Mouse (Mus musculus): Measurements from ENCODE around the gene Shisal2b.

The Shisal2b gene

DNA sequence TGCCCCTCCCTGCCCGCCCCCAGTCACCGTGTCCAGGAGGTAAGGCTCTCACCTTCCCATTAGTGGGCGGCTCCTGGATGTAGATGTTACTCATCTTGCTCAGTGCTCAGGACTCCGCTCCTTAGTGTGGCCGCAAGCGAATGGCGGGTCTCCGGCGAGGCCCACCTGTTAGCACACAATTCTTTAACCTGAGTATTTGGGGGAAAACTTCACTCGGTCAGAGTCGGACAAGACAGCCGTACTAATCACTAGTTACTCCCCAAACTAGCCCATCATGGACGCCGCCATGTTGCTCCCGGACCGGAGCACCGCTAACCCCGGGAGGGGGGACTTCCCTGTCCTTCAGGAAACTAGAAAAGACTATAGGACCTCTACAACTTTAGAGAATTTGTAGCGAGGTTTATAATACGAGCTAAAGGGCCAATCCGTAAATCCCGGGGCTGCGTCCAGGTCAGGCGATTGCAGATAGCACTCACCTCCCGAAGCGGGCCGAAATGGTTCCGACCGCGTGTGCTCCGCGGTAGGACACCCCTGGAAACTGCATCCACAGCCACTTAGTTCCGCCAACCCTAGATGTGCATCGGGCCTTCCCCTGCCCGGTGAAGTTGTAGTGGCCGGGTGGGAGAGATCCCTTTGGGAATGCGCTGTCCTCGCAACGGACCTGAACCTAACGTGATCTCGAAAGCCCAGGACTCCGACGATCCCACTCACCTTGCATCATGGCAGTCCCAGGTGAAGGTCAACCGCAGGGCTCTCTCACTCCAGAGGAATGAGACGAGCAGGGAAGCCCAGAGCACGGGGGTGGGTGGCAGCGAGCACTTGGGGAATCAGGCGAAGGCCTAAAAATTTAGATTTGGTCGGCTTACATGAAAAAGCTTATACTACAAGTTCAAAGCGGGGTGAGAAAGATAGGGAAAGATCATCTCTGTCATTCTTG, 46.8 kb downstream of the Shisal2b start, which contains the start of gene Cwc27:
TSS of gene Cwc27 (minus strand) at position 508 of the 937 bp plus-strand sequence.
- peak; percentile 77 for DNase-seq (ENCODE audit: low spot score)

DNA sequence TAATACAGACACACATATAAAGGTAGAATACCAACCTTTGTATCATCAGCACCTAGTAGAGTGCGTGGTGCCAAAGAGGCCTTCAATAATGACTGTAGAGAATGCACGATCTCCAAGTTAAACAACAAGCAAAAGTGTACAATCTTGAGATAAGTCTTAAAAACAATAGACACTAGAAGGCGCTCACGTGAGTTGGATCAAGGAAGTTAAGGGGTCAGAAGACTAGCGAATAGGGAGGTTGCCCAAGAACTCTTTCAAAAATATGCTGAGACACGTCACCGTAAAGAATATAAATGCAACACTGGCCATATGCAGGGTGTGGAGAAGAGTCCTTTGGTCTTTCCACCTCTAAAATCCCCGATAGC, 47.4 kb downstream of the Shisal2b start:
- DNase-seq (ENCODE audit: low spot score) = no peak

DNA sequence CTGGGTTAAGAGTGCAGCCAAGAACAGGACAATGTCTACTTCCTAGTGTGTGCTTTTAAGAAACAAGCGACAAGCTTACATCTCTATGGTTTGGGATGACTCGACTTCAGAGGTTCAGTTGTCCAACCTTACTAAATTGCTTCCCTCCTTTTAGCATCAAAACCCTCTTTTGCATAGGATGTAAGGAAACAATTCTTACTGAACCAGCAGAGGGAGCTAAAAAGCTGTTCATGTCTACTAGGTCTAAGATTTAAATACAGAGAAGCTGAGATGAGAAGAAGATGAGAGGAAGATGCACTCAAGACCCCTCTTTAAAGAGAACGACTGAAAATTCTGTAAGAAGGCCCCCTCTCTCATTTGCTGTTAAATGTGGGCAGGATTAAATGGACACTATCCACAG, 58.0 kb downstream of the Shisal2b start:
- no peak for DNase-seq (ENCODE audit: low spot score)

DNA sequence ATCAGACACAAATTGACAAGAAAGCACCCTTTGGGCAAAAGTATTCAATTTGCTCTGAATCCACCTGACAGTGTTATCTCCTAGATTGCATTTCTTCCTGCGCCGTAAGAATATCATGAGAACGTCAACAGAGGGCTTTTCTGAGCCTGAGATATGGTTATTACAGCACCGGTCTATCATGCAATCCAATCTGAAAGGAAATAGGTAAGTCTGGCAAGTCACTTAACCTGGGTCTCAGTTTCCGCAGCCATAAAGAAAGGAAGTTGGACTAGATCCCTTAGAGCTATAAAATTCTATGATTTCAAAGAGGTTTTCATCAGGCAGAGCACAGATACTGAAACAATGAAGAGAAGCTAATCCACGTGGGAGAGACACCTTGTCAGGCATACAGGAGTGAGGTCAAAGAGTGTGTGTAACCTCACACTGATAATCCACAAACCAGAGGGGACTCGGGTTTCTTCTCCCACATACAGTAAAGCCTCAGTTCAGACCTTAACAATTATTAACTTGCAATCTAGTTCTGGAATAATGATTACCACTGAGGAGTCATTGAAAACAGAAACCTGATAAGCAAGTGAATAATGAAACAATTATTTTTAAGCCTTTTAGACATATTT, 64.0 kb downstream of the Shisal2b start:
- no peak for DNase-seq (ENCODE audit: low spot score)

DNA sequence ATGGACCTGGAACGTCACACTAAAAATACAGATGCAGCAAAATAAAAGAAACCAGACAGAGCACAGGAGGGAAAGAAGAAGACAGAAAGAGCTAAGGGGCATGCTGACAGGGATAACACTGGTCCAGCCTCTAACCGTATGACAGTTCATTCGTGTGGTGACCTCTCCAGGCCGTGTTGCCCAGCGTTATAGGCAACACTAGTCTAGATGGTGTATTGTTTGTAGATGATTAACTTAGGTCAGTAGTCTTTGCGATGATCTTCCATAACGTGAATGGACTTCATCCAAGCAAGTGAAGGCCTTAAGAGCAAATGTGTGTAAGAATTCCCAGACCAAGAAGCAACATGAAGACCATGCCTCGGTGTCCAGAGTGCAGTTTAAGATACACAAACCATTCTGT, 64.6 kb downstream of the Shisal2b start:
- DNase-seq (ENCODE audit: low spot score) = no peak

Data from T-cell, adult 2 months (primary cell).